Mouse (Mus musculus) bone marrow, adult 2 months (tissue): ENCODE data around the gene Klhl30.

Experiments used
- CTCF ChIP-seq: fragments of 200-500 bp; IDR thresholded peaks from 2 replicates; pipeline ENCODE4 v1.5.1; 2011; ENCODE audit warnings: low read length, control low read depth; ENCODE audit not compliant: control insufficient read depth, insufficient read depth
- POLR2A ChIP-seq: fragments of 200-500 bp; IDR thresholded peaks from 2 replicates; pipeline ENCODE4 v1.6.1; 2011; ENCODE audit warnings: low read depth, mild to moderate bottlenecking, control low read depth, low read length, borderline replicate concordance; ENCODE audit not compliant: control insufficient read depth

DNA sequence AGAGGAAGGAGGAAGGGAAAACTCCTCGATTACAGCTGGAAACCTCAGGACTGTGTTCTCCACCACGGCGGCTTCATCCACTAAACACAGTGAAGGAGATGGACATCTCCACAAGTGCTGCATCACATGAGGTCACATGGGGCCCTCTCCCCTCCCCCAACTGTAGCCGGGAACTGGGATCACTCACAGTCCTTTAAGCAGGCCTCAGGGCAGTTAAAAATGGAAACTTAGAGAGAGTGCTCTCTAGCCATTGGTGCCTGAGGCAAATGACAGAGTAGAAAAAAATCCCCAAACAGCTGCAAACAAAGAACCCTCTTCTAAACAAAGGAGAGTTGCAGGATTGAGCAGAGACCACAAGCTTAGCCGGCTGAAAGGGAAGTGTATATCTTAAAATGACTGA, 37.6 kb upstream of the Klhl30 start:
- TF ChIP-seq CTCF (no peak), POLR2A (no peak)
